Mouse (Mus musculus): ENCODE results near the gene Trpm6. TPM values are rescaled to one million over a fixed set of nuclear protein-coding genes. Genes with fewer than 3 reads are reported as not detected.

Trpm6 gene
- polyA plus RNA-seq, 1 experiment from 2014 or later = 0.13 TPM

DNA sequence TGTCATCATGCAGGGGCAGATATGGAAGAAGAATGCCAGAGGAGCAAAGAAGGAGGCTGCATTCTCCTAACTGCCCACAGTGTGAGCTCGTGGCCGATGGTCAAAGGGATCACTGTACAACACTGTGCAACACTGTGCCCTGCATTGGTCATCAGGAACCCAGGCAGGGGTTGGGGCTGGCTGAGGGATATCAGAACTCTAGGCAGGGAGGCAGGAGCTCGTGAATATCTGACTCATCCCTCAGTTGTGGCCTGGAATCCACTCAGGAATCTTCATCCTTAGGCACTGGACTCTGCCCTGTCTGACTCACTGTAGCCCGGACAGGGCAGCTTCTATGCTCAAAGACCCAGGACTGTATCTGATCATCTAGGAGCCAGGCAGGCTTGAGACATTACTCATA is 140.4 kb downstream of the Trpm6 start:
- WGBS = 74% methylated on average over 4 of the region's 4 CpGs
- H3K36me3 ChIP-seq = no peaks in the 10 kb centered on the region

DNA sequence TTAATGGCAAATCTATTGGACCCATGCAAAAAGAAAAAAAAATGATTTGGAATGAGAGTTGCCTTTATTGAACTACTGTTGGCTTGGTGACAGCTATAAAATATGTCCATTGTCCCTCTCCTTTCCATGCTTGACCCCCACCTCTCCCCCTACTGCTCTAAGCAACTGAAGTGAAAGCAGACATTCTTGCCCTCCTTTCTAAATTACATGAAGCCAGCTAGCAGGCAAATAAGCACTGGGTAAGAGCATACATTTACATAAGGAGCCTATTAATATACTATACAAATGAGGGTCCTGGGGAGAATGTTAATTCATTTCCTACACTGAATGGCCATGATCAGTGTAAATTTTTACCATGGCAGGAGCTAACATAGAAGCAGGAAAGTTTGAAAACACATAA is 148.5 kb downstream of the Trpm6 start:
- no peak for ATAC-seq (ENCODE audit: insufficient number of reproducible peaks, low FRiP score, low TSS enrichment, low read depth)
- H3K9me3 ChIP-seq (replicated peaks) = no peaks in the 10 kb centered on the region
- no peak overlapping the region for H3K9ac ChIP-seq
- H3K27ac ChIP-seq (replicated peaks) = no peak overlapping the region
- no peak overlapping the region for H3K4me2 ChIP-seq (replicated peaks)
- no peak overlapping the region for H3K4me3 ChIP-seq (replicated peaks)
- no peaks in the 10 kb centered on the region for H3K4me1 ChIP-seq
- no peaks in the 10 kb centered on the region for H3K36me3 ChIP-seq
- no peaks in the 10 kb centered on the region for H3K27me3 ChIP-seq

More for the DNA sequence above, 140.4 kb downstream of the Trpm6 start:
- no peak overlapping the region for H3K4me2 ChIP-seq (replicated peaks)
- H3K27me3 ChIP-seq = no peaks in the 10 kb centered on the region
- H3K9ac ChIP-seq = no peak overlapping the region
- peaks cover 10% of the 10 kb centered on the region; the same call in 1 of the 2 replicates for H3K4me1 ChIP-seq
- no peak overlapping the region for H3K27ac ChIP-seq (replicated peaks)
- H3K9me3 ChIP-seq (replicated peaks) = no peaks in the 10 kb centered on the region
- H3K4me3 ChIP-seq (replicated peaks) = no peak overlapping the region
- ATAC-seq (ENCODE audit: insufficient number of reproducible peaks, low FRiP score, low TSS enrichment, low read depth) = no peak

DNA sequence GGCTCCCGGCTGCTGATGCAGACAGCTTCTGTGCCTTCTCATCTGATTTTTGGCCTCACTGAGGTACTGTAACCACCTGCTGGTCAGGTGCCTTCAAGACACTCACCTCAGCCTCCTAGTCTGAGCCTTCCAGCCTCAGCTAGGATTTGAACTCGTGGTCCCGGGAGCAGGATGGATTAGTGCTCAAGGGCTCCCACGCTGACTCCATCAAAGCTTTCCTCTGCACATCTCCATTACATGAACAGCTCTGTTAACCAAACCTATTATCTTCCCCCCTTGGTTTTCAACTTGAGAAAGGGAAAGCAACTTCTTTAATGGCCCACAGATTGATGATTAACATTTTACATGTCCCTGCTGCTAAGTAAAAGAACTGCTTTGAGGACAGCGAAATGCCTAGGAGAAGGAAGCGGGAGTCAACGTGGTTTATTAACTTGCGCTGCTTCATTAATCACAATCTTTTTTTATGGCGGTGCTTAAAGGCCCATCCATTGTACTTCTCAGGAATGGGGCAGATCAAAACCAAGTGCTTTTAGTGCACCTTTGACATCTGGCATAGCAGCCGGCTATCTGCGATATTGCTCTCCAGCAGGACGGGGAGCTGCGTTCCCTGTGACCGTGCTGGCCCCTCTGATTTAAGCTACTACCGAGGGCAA is 152.4 kb downstream of the Trpm6 start:
- WGBS = 84% methylated on average over 15 of the region's 15 CpGs
- H3K27me3 ChIP-seq = no peaks in the 10 kb centered on the region
- no peak overlapping the region for H3K4me2 ChIP-seq (replicated peaks)
- no peak overlapping the region for H3K4me3 ChIP-seq (replicated peaks)
- H3K4me1 ChIP-seq = no peaks in the 10 kb centered on the region
- no peak overlapping the region for H3K27ac ChIP-seq (replicated peaks)
- no peak for ATAC-seq (ENCODE audit: insufficient number of reproducible peaks, low FRiP score, low TSS enrichment, low read depth)
- H3K9ac ChIP-seq = no peak overlapping the region
- no peaks in the 10 kb centered on the region for H3K9me3 ChIP-seq (replicated peaks)
- H3K36me3 ChIP-seq = no peaks in the 10 kb centered on the region

DNA sequence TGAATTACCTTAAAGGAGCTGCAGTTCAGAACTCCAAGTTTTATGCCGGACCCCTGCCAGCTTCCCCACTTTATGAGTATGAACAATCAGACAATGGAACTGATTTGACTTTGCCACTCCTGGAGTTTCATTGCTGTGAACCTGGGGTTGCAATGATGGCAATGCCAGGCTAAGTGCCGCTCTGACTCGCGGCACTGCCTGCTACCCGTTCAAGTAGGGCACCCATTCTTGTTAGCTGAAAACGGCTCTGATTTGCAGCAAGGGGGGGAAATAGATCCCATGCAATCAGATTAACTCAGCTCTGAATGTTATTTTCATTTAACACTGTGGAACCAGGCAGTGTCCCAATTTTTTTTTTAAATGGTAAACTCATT is 152.9 kb downstream of the Trpm6 start:
- Histone ChIP-seq H3K4me3 (replicated peaks) (no peak overlapping the region), H3K36me3 (no peaks in the 10 kb centered on the region), H3K27me3 (no peaks in the 10 kb centered on the region), H3K9me3 (replicated peaks) (no peaks in the 10 kb centered on the region), H3K27ac (replicated peaks) (no peak overlapping the region), H3K4me1 (no peaks in the 10 kb centered on the region), H3K4me2 (replicated peaks) (no peak overlapping the region), H3K9ac (no peak overlapping the region)
- ATAC-seq (ENCODE audit: insufficient number of reproducible peaks, low FRiP score, low TSS enrichment, low read depth) = no peak
- WGBS = 88% methylated on average over 6 of the region's 6 CpGs

DNA sequence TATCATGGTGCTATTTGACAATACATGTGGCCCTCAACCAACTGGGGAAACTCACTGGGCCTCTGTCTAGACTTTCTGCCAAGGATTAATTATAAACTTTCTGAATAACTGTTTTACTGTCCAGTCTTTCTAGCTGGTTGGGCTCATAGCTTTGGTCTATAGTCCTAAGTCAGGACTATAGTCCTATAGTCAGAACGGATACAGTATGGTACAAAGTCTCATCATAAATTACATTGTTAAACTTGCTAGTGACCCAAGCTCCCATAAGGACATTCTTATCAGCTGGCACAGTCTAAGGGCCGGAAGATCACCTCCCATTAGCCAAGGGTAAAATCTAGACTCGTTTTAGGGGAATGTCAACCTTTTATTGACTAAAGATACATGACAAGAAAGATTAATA is 155.7 kb downstream of the Trpm6 start:
- H3K4me1 ChIP-seq = no peaks in the 10 kb centered on the region
- H3K36me3 ChIP-seq = no peaks in the 10 kb centered on the region
- no peak overlapping the region for H3K9ac ChIP-seq
- H3K4me2 ChIP-seq (replicated peaks) = no peak overlapping the region
- no peak for ATAC-seq (ENCODE audit: insufficient number of reproducible peaks, low FRiP score, low TSS enrichment, low read depth)
- H3K27me3 ChIP-seq = no peaks in the 10 kb centered on the region
- H3K27ac ChIP-seq (replicated peaks) = no peak overlapping the region
- no peaks in the 10 kb centered on the region for H3K9me3 ChIP-seq (replicated peaks)
- 73% methylated on average over 3 of the region's 3 CpGs for WGBS
- H3K4me3 ChIP-seq (replicated peaks) = no peak overlapping the region

DNA sequence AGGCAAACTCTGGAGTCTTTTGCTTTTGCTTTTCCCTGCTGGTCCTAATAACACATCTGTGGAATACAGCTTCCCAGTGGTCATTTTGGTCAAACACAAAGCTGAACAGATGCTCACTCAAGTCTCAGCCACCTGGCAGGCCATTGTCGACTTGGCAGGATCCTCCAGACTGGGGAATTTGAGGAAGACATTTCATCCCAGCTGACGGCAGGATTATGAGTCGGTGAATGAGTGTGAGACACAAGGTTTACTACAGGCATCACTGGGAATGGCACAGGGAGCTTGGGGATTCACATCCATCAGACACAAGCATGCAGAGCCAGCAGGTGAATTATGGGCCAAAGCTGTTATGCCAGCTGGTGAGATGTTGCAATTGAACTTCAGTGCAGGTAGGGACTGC is 159.9 kb downstream of the Trpm6 start:
- H3K36me3 ChIP-seq = no peaks in the 10 kb centered on the region
- no peaks in the 10 kb centered on the region for H3K4me1 ChIP-seq
- no peak overlapping the region for H3K4me2 ChIP-seq (replicated peaks)
- H3K9ac ChIP-seq = no peak overlapping the region
- no peak for ATAC-seq (ENCODE audit: insufficient number of reproducible peaks, low FRiP score, low TSS enrichment, low read depth)
- H3K9me3 ChIP-seq (replicated peaks) = no peaks in the 10 kb centered on the region
- no peak overlapping the region for H3K27ac ChIP-seq (replicated peaks)
- no peaks in the 10 kb centered on the region for H3K27me3 ChIP-seq
- 68% methylated on average over 3 of the region's 3 CpGs for WGBS
- no peak overlapping the region for H3K4me3 ChIP-seq (replicated peaks)

DNA sequence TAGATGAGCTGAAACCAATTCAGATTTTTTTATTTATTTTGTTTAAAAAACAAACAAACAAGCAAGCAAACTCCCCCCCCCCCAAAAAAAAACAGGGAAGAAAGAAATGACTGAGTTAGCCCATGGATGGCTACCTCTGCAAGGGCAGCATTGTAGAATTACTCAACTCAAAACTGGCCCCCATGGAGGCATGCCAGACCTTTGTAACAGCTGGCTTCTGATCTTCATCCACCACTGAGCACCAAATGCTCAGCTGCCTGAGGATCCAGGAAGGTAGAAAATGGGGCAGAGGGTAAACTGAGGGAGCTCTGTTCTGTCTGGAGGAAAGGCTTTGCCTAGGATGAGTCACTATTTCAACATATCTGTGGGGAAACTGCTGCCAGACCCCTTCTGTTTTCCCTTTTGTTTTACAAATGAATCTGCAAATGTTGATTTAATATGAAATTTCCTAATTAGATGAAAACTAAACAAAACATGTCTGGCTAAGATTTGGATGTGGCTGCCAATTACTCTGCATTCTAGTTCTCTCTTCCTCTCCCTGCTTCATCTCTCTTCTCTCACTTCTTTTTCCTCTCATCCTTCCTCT is 162.1 kb downstream of the Trpm6 start:
- Histone ChIP-seq H3K36me3 (no peaks in the 10 kb centered on the region), H3K4me3 (replicated peaks) (no peak overlapping the region), H3K27ac (replicated peaks) (no peak overlapping the region), H3K9me3 (replicated peaks) (no peaks in the 10 kb centered on the region), H3K4me1 (no peaks in the 10 kb centered on the region), H3K4me2 (replicated peaks) (no peak overlapping the region), H3K9ac (no peak overlapping the region), H3K27me3 (no peaks in the 10 kb centered on the region)
- ATAC-seq (ENCODE audit: insufficient number of reproducible peaks, low FRiP score, low TSS enrichment, low read depth) = no peak

DNA sequence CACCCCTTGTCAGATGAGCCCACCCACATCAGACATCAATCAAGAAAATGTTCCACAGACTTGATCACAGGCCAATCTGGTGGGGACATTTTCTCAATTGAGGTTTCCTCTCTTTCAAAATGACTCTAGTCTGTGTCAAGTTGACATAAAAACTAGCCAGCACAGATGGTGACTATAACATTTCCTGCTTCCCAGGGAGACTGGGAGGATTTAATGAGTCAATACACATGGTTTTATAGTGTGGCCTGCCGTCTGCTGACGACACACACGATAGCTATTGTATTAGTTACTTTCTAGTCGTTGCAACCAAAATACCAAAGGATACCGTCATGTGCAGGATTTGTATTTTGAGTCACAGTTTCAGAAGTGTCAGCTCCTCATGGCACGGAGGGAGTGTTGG is 191.6 kb downstream of the Trpm6 start:
- no peak for ATAC-seq (ENCODE audit: insufficient number of reproducible peaks, low FRiP score, low TSS enrichment, low read depth)
- Histone ChIP-seq H3K27ac (replicated peaks) (no peak overlapping the region), H3K4me2 (replicated peaks) (no peak overlapping the region), H3K9ac (no peak overlapping the region), H3K9me3 (replicated peaks) (no peaks in the 10 kb centered on the region), H3K4me3 (replicated peaks) (no peak overlapping the region), H3K27me3 (no peaks in the 10 kb centered on the region), H3K4me1 (no peaks in the 10 kb centered on the region), H3K36me3 (no peaks in the 10 kb centered on the region)
- 81% methylated on average over 6 of the region's 6 CpGs for WGBS

Other genes with a start within 250 kb of the Trpm6 start
- gene Ostf1, start 118.2 kb upstream of the Trpm6 start, polyA plus RNA-seq (2015; fragmentation: Nextera tagmentation; extraction: Ambion mirVana) = 124 and 125 TPM in 2 replicates
- 20.0 and 21.0 TPM in 2 replicates for gene Nmrk1, start 118.0 kb upstream of the Trpm6 start, polyA plus RNA-seq (2015; fragmentation: Nextera tagmentation; extraction: Ambion mirVana)
- gene Carnmt1, start 79.2 kb upstream of the Trpm6 start, polyA plus RNA-seq (2015; fragmentation: Nextera tagmentation; extraction: Ambion mirVana) = 32.3 and 36.5 TPM in 2 replicates
- gene D030056L22Rik, start 36.8 kb upstream of the Trpm6 start, polyA plus RNA-seq (2015; fragmentation: Nextera tagmentation; extraction: Ambion mirVana) = 26.3 and 28.3 TPM in 2 replicates